Mouse (Mus musculus): Measurements from ENCODE around the gene Ablim2. TPM values are rescaled to one million over a fixed set of nuclear protein-coding genes. Genes with fewer than 3 reads are reported as not detected.
A peak's percentile ranks its signal among the peaks of the same experiment; 100 is the strongest.

Ablim2 gene
- polyA plus RNA-seq, 1 experiment: 2.2 TPM

- TF ChIP-seq CTCF (IDR thresholded peaks at IDR 0.05; ENCODE audit: control insufficient read depth, insufficient read depth, low read length) (no peak), POLR2A (IDR thresholded peaks at IDR 0.05; ENCODE audit: borderline replicate concordance, control insufficient read depth, low read depth, low read length) (no peak)
- Histone ChIP-seq H3K4me3 (replicated peaks; ENCODE audit: control insufficient read depth, low read depth, low read length) (no peak overlapping the region), H3K4me1 (ENCODE audit: control insufficient read depth, insufficient read depth, low read length) (peaks cover 2% of the 10 kb centered on the region; the same call in 1 of the 2 replicates), H3K27ac (ENCODE audit: control insufficient read depth, insufficient read depth, low read depth, low read length, poor library complexity) (no peak overlapping the region)
Measured at GRCm38 (mm10) chr5:35719343-35719742, 38.3 kb upstream of the Ablim2 start.

- peaks cover 2% of the 10 kb centered on the region; the same call in 1 of the 2 replicates for H3K4me1 ChIP-seq (ENCODE audit: control insufficient read depth, insufficient read depth, low read length)
- 93% methylated on average over 1 of the region's 1 CpGs for whole genome bisulfite sequencing
- H3K4me3 ChIP-seq (replicated peaks; ENCODE audit: control insufficient read depth, low read depth, low read length): no peak overlapping the region
- no peak for TF ChIP-seq POLR2A (IDR thresholded peaks at IDR 0.05; ENCODE audit: borderline replicate concordance, control insufficient read depth, low read depth, low read length)
- TF ChIP-seq CTCF (IDR thresholded peaks at IDR 0.05; ENCODE audit: control insufficient read depth, insufficient read depth, low read length): no peak
- H3K27ac ChIP-seq (ENCODE audit: control insufficient read depth, insufficient read depth, low read depth, low read length, poor library complexity): no peak overlapping the region
Measured at GRCm38 (mm10) chr5:35719880-35720279, 37.8 kb upstream of the Ablim2 start.

- Histone ChIP-seq H3K27ac (ENCODE audit: control insufficient read depth, insufficient read depth, low read depth, low read length, poor library complexity) (no peak overlapping the region), H3K4me1 (ENCODE audit: control insufficient read depth, insufficient read depth, low read length) (peaks cover 3% of the 10 kb centered on the region; the same call in 1 of the 2 replicates), H3K4me3 (replicated peaks; ENCODE audit: control insufficient read depth, low read depth, low read length) (no peak overlapping the region)
- WGBS: 89% methylated on average over 2 of the region's 2 CpGs
- no peak for TF ChIP-seq POLR2A (IDR thresholded peaks at IDR 0.05; ENCODE audit: borderline replicate concordance, control insufficient read depth, low read depth, low read length)
- no peak for TF ChIP-seq CTCF (IDR thresholded peaks at IDR 0.05; ENCODE audit: control insufficient read depth, insufficient read depth, low read length)
Measured at GRCm38 (mm10) chr5:35721933-35722332, 35.7 kb upstream of the Ablim2 start.

GRCm38 (mm10) chr5:35722654-35723053 lies 35.0 kb upstream of the Ablim2 start:
- WGBS: 24% methylated on average over 2 of the region's 2 CpGs
- Histone ChIP-seq H3K4me1 (ENCODE audit: control insufficient read depth, insufficient read depth, low read length) (peaks cover 6% of the 10 kb centered on the region; the same call in 1 of the 2 replicates), H3K27ac (ENCODE audit: control insufficient read depth, insufficient read depth, low read depth, low read length, poor library complexity) (no peak overlapping the region), H3K4me3 (replicated peaks; ENCODE audit: control insufficient read depth, low read depth, low read length) (no peak overlapping the region)
- TF ChIP-seq CTCF (IDR thresholded peaks at IDR 0.05; ENCODE audit: control insufficient read depth, insufficient read depth, low read length) (no peak), POLR2A (IDR thresholded peaks at IDR 0.05; ENCODE audit: borderline replicate concordance, control insufficient read depth, low read depth, low read length) (no peak)

GRCm38 (mm10) chr5:35723900-35724299 lies 33.8 kb upstream of the Ablim2 start:
- Histone ChIP-seq H3K4me3 (replicated peaks; ENCODE audit: control insufficient read depth, low read depth, low read length) (no peak overlapping the region), H3K27ac (ENCODE audit: control insufficient read depth, insufficient read depth, low read depth, low read length, poor library complexity) (no peak overlapping the region), H3K4me1 (ENCODE audit: control insufficient read depth, insufficient read depth, low read length) (peaks cover 10% of the 10 kb centered on the region; the same call in 1 of the 2 replicates)
- TF ChIP-seq POLR2A (IDR thresholded peaks at IDR 0.05; ENCODE audit: borderline replicate concordance, control insufficient read depth, low read depth, low read length): no peak
- no peak for TF ChIP-seq CTCF (IDR thresholded peaks at IDR 0.05; ENCODE audit: control insufficient read depth, insufficient read depth, low read length)
- 65% methylated on average over 5 of the region's 5 CpGs for WGBS

GRCm38 (mm10) chr5:35725840-35726239 lies 31.8 kb upstream of the Ablim2 start:
- whole genome bisulfite sequencing: 56% methylated on average over 3 of the region's 3 CpGs
- TF ChIP-seq CTCF (IDR thresholded peaks at IDR 0.05; ENCODE audit: control insufficient read depth, insufficient read depth, low read length) (no peak), POLR2A (IDR thresholded peaks at IDR 0.05; ENCODE audit: borderline replicate concordance, control insufficient read depth, low read depth, low read length) (no peak)
- no peak overlapping the region for H3K4me3 ChIP-seq (replicated peaks; ENCODE audit: control insufficient read depth, low read depth, low read length)
- H3K4me1 ChIP-seq (ENCODE audit: control insufficient read depth, insufficient read depth, low read length): peaks cover 14% of the 10 kb centered on the region; the same call in 1 of the 2 replicates
- no peak overlapping the region for H3K27ac ChIP-seq (ENCODE audit: control insufficient read depth, insufficient read depth, low read depth, low read length, poor library complexity)

- 68% methylated on average over 5 of the region's 5 CpGs for WGBS
- peaks cover 14% of the 10 kb centered on the region; the same call in 1 of the 2 replicates for H3K4me1 ChIP-seq (ENCODE audit: control insufficient read depth, insufficient read depth, low read length)
- no peak overlapping the region for H3K4me3 ChIP-seq (replicated peaks; ENCODE audit: control insufficient read depth, low read depth, low read length)
- TF ChIP-seq CTCF (IDR thresholded peaks at IDR 0.05; ENCODE audit: control insufficient read depth, insufficient read depth, low read length) (no peak), POLR2A (IDR thresholded peaks at IDR 0.05; ENCODE audit: borderline replicate concordance, control insufficient read depth, low read depth, low read length) (no peak)
- H3K27ac ChIP-seq (ENCODE audit: control insufficient read depth, insufficient read depth, low read depth, low read length, poor library complexity): no peak overlapping the region
Measured at GRCm38 (mm10) chr5:35727447-35727846, 30.2 kb upstream of the Ablim2 start.

- peaks cover 12% of the 10 kb centered on the region; the same call in 1 of the 2 replicates for H3K4me1 ChIP-seq (ENCODE audit: control insufficient read depth, insufficient read depth, low read length)
- 29% methylated on average over 12 of the region's 12 CpGs for WGBS
- H3K4me3 ChIP-seq (replicated peaks; ENCODE audit: control insufficient read depth, low read depth, low read length): peak overlapping the region; percentile 82
- H3K27ac ChIP-seq (ENCODE audit: control insufficient read depth, insufficient read depth, low read depth, low read length, poor library complexity): peak overlapping the region; percentile 92
- no peak for TF ChIP-seq CTCF (IDR thresholded peaks at IDR 0.05; ENCODE audit: control insufficient read depth, insufficient read depth, low read length)
- no peak for TF ChIP-seq POLR2A (IDR thresholded peaks at IDR 0.05; ENCODE audit: borderline replicate concordance, control insufficient read depth, low read depth, low read length)
Measured at GRCm38 (mm10) chr5:35728344-35728956, 29.2 kb upstream of the Ablim2 start.

All from bone marrow, adult 2 months (tissue).